Mouse (Mus musculus): ENCODE data around the gene Fsip1. TPM values are rescaled to one million over a fixed set of nuclear protein-coding genes. Genes with fewer than 3 reads are reported as not detected.

Gene Fsip1
- polyA plus RNA-seq, 1 experiment from 2014 or later = 2.6 TPM

DNA sequence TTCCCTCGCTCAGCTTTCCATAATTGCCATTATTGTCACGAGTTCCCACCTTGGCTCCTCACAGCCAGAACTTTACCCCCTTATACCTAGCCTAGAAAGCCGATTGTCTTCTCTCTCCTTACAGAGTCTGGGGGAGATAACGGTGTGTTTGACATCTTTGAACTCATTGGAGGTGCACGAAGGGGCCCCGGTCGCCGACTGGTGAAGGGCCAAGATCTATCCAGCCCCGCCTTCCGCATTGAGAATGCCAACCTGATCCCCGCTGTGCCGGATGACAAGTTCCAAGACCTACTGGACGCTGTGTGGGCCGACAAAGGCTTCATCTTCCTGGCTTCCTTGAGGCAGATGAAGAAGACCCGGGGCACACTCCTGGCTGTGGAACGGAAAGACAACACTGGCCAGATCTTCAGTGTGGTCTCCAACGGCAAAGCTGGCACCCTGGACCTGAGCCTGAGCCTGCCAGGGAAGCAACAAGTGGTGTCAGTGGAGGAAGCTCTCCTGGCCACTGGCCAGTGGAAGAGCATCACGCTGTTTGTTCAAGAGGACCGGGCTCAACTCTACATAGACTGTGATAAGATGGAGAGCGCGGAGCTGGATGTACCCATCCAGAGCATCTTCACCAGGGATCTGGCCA is 143.8 kb downstream of the Fsip1 start:
- peaks cover 6% of the 10 kb centered on the region for H3K27me3 ChIP-seq (ENCODE audit: control insufficient read depth, insufficient read depth, low read depth, low read length)
- peak overlapping the region; percentile 93 for H3K4me2 ChIP-seq (ENCODE audit: low read length)
- peaks cover 19% of the 10 kb centered on the region; the same call in 1 of the 2 replicates for H3K4me1 ChIP-seq (ENCODE audit: control insufficient read depth, insufficient read depth, low read length)
- no peaks in the 10 kb centered on the region for H3K36me3 ChIP-seq (ENCODE audit: control insufficient read depth, insufficient read depth, low read length)
- no peaks in the 10 kb centered on the region for H3K9me3 ChIP-seq (replicated peaks; ENCODE audit: control insufficient read depth, low read length, poor library complexity, severe bottlenecking)
- H3K27ac ChIP-seq (ENCODE audit: low read length) = no peak overlapping the region
- no peak overlapping the region for H3K9ac ChIP-seq (ENCODE audit: low read depth, low read length)
- H3K4me3 ChIP-seq (ENCODE audit: low read depth, low read length) = peak overlapping the region; percentile 50; the same call in 1 of the 2 replicates
- ATAC-seq = no peak
- WGBS = 52% methylated on average over 21 of the region's 21 CpGs

GRCm38 (mm10) chr2:118112438-118112837 is 144.3 kb downstream of the Fsip1 start:
- H3K27ac ChIP-seq (ENCODE audit: low read length) = no peak overlapping the region
- peak overlapping the region; percentile 93 for H3K4me2 ChIP-seq (ENCODE audit: low read length)
- H3K4me3 ChIP-seq (ENCODE audit: low read depth, low read length) = peak overlapping the region; percentile 50
- WGBS = 21% methylated on average over 5 of the region's 5 CpGs
- no peaks in the 10 kb centered on the region for H3K36me3 ChIP-seq (ENCODE audit: control insufficient read depth, insufficient read depth, low read length)
- no peak overlapping the region for H3K9ac ChIP-seq (ENCODE audit: low read depth, low read length)
- ATAC-seq = no peak
- H3K9me3 ChIP-seq (replicated peaks; ENCODE audit: control insufficient read depth, low read length, poor library complexity, severe bottlenecking) = no peaks in the 10 kb centered on the region
- peaks cover 19% of the 10 kb centered on the region; the same call in 1 of the 2 replicates for H3K4me1 ChIP-seq (ENCODE audit: control insufficient read depth, insufficient read depth, low read length)
- H3K27me3 ChIP-seq (ENCODE audit: control insufficient read depth, insufficient read depth, low read depth, low read length) = peaks cover 6% of the 10 kb centered on the region

DNA sequence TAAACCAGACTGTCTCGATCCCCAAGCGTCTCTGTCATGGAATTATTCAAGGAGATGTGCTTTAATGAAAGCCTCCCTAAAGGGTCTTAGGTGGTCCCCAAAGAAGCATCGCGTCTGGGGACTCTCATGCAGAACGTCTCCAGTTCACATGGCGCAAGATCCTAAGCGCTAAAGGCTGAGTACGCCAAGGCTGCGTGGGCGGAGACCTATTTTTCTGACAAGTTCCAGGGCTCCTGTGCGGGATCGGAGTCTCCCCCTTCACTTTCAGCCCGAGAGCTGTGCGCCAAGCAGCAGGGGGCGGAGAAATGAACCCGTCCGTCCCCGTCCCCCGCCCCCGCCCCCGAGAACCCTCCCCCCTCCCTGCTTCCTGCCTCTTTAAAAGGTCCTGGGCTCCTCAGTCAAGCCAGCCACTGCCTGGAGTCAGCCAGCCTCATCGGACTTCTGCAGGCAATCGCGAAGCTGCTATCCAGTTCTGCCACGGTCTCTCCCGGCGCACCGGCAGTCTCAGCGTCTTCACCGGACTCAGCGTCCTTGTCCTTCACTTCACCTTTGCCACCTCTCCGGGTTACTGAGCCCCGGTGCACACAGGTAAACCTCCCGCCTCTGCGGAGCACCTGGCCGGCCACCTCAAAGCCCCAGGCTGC is 145.2 kb downstream of the Fsip1 start, which contains the start of gene Thbs1:
Thbs1 (plus strand) TSS at position 389 of the 644 bp plus-strand sequence.
- ATAC-seq = peak; percentile 78
- Histone ChIP-seq H3K4me1 (ENCODE audit: control insufficient read depth, insufficient read depth, low read length) (peaks cover 19% of the 10 kb centered on the region; the same call in 1 of the 2 replicates), H3K9ac (ENCODE audit: low read depth, low read length) (peak within 1 kb of the TSS; percentile 63), H3K27me3 (ENCODE audit: control insufficient read depth, insufficient read depth, low read depth, low read length) (peaks cover 6% of the 10 kb centered on the region), H3K4me3 (ENCODE audit: low read depth, low read length) (peak within 1 kb of the TSS; percentile 50), H3K27ac (ENCODE audit: low read length) (no peak within 1 kb of the TSS), H3K9me3 (replicated peaks; ENCODE audit: control insufficient read depth, low read length, poor library complexity, severe bottlenecking) (no peaks in the 10 kb centered on the region), H3K36me3 (ENCODE audit: control insufficient read depth, insufficient read depth, low read length) (no peaks in the 10 kb centered on the region), H3K4me2 (ENCODE audit: low read length) (peak within 1 kb of the TSS; percentile 93)
- under 1% methylated on average over 35 of the region's 36 CpGs for WGBS

GRCm38 (mm10) chr2:118111116-118111487 is 145.7 kb downstream of the Fsip1 start:
- peaks cover 6% of the 10 kb centered on the region for H3K27me3 ChIP-seq (ENCODE audit: control insufficient read depth, insufficient read depth, low read depth, low read length)
- H3K4me2 ChIP-seq (ENCODE audit: low read length) = peak overlapping the region; percentile 93
- no peaks in the 10 kb centered on the region for H3K36me3 ChIP-seq (ENCODE audit: control insufficient read depth, insufficient read depth, low read length)
- H3K4me1 ChIP-seq (ENCODE audit: control insufficient read depth, insufficient read depth, low read length) = peaks cover 19% of the 10 kb centered on the region; the same call in 1 of the 2 replicates
- ATAC-seq = peak; percentile 85
- peak overlapping the region; percentile 63 for H3K9ac ChIP-seq (ENCODE audit: low read depth, low read length)
- 0% methylated on average over 16 of the region's 16 CpGs for WGBS
- H3K9me3 ChIP-seq (replicated peaks; ENCODE audit: control insufficient read depth, low read length, poor library complexity, severe bottlenecking) = no peaks in the 10 kb centered on the region
- H3K4me3 ChIP-seq (ENCODE audit: low read depth, low read length) = peak overlapping the region; percentile 50
- no peak overlapping the region for H3K27ac ChIP-seq (ENCODE audit: low read length)

DNA sequence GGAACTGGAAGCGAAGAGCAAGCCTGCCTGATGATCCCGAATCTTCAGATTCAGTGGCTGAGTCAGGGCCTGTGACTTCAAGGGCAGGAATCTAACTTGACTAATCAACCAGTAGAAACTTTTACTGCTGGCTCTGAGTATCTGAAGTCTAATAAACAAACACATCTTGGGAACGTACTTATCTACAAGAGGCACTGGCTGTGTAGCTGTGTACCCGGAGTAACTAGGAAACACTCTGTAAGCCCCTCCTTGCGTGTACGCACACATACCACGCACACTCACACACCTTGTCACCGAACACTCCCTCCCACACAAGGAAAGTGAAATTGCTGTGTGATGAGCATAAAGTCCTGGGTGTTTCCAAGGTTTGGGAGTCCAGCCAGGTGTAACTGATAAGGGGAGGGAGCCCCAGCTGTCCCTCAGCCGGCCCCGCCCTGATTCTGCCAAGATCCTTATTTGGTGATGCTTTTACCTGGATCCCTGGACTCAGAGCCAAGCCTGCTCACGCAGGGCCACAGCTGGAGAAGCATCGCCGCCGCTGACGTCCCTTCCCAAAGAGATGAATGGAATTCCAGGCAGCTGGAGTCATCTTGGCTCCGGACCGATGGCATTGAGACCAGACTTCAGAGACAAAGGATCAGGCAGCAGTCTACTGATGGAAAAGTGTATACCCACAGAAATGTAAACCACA is 146.4 kb downstream of the Fsip1 start:
- H3K27me3 ChIP-seq (ENCODE audit: control insufficient read depth, insufficient read depth, low read depth, low read length) = peaks cover 6% of the 10 kb centered on the region
- H3K9ac ChIP-seq (ENCODE audit: low read depth, low read length) = peak overlapping the region; percentile 52
- H3K4me1 ChIP-seq (ENCODE audit: control insufficient read depth, insufficient read depth, low read length) = peaks cover 12% of the 10 kb centered on the region; the same call in 1 of the 2 replicates
- H3K4me3 ChIP-seq (ENCODE audit: low read depth, low read length) = peak overlapping the region; percentile 50
- ATAC-seq = peak; percentile 40
- 34% methylated on average over 17 of the region's 17 CpGs for WGBS
- no peak overlapping the region for H3K27ac ChIP-seq (ENCODE audit: low read length)
- H3K4me2 ChIP-seq (ENCODE audit: low read length) = peak overlapping the region; percentile 93
- H3K9me3 ChIP-seq (replicated peaks; ENCODE audit: control insufficient read depth, low read length, poor library complexity, severe bottlenecking) = no peaks in the 10 kb centered on the region
- no peaks in the 10 kb centered on the region for H3K36me3 ChIP-seq (ENCODE audit: control insufficient read depth, insufficient read depth, low read length)

DNA sequence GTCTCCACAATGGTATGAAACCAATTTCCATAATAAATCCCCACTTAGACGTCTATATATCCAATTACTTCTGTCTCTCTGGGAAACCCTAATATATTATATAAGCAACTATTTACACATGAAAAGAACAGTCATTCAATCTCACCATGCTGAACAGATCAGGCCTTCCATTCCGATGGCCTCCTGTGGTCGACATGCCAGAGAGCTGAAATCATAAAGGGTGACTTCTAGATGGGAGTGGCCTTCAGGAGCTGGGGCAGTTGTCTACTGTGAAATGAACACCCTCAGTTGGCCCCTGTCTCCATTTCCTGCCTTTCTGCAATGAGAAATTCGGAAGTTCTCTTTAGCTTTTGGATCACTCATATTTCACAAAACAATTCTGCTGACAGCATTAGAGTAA is 154.6 kb downstream of the Fsip1 start:
- no peaks in the 10 kb centered on the region for H3K9me3 ChIP-seq (replicated peaks; ENCODE audit: control insufficient read depth, low read length, poor library complexity, severe bottlenecking)
- WGBS = 44% methylated on average over 4 of the region's 4 CpGs
- no peak for ATAC-seq
- no peak overlapping the region for H3K9ac ChIP-seq (ENCODE audit: low read depth, low read length)
- no peaks in the 10 kb centered on the region for H3K4me1 ChIP-seq (ENCODE audit: control insufficient read depth, insufficient read depth, low read length)
- H3K27me3 ChIP-seq (ENCODE audit: control insufficient read depth, insufficient read depth, low read depth, low read length) = no peaks in the 10 kb centered on the region
- H3K4me3 ChIP-seq (ENCODE audit: low read depth, low read length) = no peak overlapping the region
- no peak overlapping the region for H3K4me2 ChIP-seq (ENCODE audit: low read length)
- H3K27ac ChIP-seq (ENCODE audit: low read length) = no peak overlapping the region
- H3K36me3 ChIP-seq (ENCODE audit: control insufficient read depth, insufficient read depth, low read length) = no peaks in the 10 kb centered on the region

- Histone ChIP-seq H3K4me3 (ENCODE audit: low read depth, low read length) (no peak overlapping the region), H3K27me3 (ENCODE audit: control insufficient read depth, insufficient read depth, low read depth, low read length) (no peaks in the 10 kb centered on the region), H3K9me3 (replicated peaks; ENCODE audit: control insufficient read depth, low read length, poor library complexity, severe bottlenecking) (no peaks in the 10 kb centered on the region), H3K27ac (ENCODE audit: low read length) (no peak overlapping the region), H3K9ac (ENCODE audit: low read depth, low read length) (no peak overlapping the region), H3K36me3 (ENCODE audit: control insufficient read depth, insufficient read depth, low read length) (no peaks in the 10 kb centered on the region), H3K4me1 (ENCODE audit: control insufficient read depth, insufficient read depth, low read length) (no peaks in the 10 kb centered on the region), H3K4me2 (ENCODE audit: low read length) (no peak overlapping the region)
- WGBS = 79% methylated on average over 4 of the region's 4 CpGs
- 0 out of 2 replicates have a peak, but pooled peaks have one; percentile 32 for ATAC-seq
Observed at GRCm38 (mm10) chr2:118099104-118099503, 157.7 kb downstream of the Fsip1 start.

GRCm38 (mm10) chr2:118091226-118091625 is 165.5 kb downstream of the Fsip1 start:
- Histone ChIP-seq H3K4me2 (ENCODE audit: low read length) (no peak overlapping the region), H3K4me3 (ENCODE audit: low read depth, low read length) (no peak overlapping the region), H3K9me3 (replicated peaks; ENCODE audit: control insufficient read depth, low read length, poor library complexity, severe bottlenecking) (no peaks in the 10 kb centered on the region), H3K27me3 (ENCODE audit: control insufficient read depth, insufficient read depth, low read depth, low read length) (no peaks in the 10 kb centered on the region), H3K27ac (ENCODE audit: low read length) (no peak overlapping the region), H3K4me1 (ENCODE audit: control insufficient read depth, insufficient read depth, low read length) (no peaks in the 10 kb centered on the region), H3K9ac (ENCODE audit: low read depth, low read length) (no peak overlapping the region), H3K36me3 (ENCODE audit: control insufficient read depth, insufficient read depth, low read length) (no peaks in the 10 kb centered on the region)
- 91% methylated on average over 5 of the region's 5 CpGs for WGBS
- ATAC-seq = no peak
